Mouse (Mus musculus): ENCODE data around the gene Sh2d5.

Gene Sh2d5

DNA sequence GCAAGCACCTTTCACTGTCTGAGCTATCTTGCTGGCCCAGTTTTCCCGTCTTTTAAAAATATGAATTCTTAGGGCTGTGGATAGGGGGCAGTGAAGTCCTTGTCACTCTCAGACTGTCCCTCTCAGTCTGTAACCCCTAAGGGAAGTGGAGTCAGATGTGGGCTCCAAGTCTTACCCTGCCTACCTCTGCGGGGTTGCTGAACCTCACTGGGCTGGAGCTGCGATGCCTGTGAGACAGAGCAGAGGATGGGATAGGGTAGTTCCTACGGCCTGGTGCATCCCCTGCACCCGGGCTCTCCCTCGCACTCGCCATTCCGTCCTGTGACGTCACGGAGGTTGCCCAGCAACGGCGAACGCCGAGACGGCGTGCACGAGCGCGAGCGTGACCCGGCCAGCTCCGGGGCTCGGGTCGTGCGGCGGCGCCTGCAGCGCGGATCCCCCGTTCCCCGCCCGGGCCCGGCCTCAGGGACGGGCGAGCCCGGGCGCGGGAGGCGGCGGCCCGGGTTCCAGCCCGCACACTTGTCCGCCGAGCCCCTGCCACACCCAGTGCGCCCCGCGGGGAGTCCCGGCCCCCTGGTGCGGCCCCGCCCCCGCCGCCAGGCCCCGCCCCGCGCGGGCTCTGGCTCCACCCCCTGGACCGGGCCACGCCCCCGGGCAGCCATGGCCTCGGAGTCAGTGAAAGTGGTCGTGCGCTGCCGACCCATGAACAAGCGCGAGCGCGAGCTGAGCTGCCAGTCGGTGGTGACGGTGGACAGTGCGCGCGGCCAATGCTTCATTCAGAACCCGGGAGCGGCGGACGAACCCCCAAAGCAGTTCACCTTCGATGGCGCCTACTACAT lies 11.9 kb downstream of the Sh2d5 start:
- DNase-seq: peak; percentile 94 to 97

DNA sequence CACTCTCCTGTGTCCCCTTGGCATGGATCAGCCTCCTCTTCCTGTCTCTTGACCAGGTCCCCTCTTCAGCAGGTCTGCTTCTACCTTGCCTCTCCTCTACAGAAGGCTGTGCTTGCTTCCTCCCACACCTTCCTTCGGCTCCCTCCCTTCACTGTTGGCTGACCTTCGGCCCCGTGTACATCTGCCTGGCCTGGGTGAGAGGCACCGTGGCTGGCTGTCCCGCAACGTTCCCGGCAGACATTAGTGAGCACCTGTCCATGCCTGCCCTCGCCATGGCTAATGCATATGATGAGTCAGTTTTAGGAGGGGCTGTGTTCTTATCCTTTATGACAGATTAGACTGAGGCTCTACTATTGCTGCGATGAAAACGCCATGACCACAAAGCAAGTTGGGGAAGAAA lies 17.7 kb downstream of the Sh2d5 start:
- DNase-seq: no peak

DNA sequence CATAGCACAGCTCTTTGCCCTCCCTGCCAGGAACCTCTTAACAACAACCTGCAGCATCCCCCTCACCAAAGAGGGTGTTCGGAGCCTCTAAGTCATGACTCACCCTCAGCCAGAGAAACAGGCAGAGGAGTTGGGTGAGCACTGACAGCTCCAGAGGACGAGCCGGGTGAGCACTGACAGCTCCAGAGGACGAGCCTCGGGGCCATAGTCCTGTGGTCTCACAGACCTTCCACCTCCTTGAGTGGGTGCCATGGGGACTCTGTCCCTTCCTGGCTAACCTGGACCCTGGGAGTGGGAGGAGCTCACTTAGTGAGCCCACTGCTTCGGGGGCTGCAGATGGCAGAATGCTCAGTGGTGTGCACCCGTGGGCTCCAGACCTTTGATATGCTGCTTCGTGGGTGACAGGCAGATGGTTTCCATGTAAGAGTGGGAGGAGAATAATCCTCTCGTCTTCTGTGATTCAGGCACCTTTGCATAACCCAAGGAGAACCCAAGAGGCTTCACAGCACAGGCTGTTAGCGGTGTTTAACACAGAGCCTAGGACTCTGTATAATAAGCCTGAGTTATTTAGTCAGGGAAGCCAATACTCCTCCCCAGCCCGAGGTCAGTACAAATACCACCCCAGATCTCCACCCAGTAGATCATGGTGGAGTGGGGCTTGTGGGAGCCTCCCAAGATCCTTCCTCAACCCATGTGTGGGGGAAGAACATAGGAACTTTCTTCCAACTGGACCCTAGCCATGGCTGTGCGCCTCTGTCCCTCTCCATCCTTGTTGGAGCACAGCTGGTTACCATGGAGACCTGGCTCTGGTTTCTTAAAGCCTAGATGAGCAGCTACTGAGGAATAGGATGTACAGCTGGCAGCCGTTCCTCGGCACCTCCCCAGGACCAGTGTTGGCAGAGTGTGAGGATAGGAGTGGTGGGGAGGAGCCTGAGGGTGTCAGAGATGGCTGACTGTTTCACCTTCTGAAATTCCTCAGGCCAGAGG lies 22.1 kb downstream of the Sh2d5 start:
- DNase-seq: no peak

DNA sequence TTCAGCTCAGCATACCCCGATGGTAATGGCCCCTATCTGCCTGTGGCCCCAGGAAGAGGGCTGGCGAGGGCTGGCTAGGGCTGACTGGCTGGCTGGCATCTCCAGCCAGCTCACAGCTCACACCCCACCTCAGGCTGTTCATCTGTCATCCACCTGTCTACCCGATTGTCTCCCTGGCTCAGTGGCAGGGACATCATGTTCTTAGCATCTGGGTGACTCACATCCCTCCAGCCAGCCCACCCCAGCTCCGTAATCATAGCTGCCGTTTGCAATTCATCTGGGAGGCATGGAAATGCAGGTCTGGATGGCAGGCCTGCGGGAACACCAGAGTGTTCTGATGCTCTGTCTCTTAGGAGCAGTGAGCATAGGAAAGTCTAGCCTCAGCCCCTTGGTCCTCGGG lies 28.1 kb downstream of the Sh2d5 start:
- DNase-seq: no peak

DNA sequence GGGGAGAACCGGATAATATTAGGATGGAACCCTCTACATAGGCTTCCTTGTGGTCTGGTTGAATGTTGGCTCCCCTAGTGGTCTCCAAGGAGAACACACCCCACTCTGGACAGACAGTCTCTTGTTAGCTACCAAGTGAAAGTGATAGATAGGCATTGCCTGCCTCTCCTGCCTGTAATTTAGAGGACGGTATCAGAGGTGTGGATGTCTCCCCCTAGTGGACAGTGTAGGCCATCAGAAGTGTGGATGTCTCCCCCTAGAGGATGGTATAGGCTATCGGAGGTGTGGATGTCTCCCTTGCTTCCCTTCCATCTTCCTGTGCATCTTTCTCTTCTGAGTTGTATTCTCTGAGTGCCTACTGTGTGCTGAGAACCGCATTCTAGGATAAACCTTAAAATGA lies 32.6 kb downstream of the Sh2d5 start:
- peak; percentile 79 to 84 for DNase-seq

DNA sequence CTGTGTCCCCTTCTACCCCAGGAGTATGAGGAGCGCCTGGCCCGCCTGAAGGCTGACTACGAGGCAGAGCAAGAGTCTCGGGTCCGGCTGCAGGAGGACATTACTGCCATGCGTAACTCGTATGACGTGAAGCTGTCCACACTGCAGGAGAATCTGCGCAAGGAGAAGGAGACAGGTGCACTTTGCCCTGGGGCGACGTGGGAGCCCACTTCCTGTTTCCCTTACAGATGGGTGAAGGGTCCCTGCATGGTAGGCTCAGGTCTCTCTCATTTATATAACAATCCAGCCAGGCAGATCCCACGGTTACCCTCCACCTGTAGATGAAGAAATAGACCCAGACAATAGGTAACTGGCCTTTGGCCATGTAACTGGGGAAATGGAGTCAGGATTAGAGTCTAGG lies 36.2 kb downstream of the Sh2d5 start:
- no peak for DNase-seq

DNA sequence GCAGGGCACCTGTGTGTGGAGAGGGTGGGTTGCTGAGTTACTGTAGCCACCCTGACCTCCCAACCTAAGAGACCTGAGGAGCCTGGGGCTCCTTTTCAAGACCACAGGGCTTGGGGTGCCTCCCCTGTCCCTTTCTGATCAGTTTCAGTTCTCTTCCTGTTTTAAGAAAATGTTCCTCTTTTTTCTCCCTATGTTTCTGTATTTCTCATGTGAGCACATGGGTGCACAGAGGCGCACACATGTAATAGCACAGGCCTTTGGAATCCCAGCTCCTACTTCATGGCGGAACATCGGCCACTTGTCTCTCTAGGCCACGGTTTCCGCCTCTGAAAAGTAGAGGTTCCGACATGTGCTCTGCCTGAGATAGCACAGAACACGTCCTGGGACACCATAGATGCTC lies 38.5 kb downstream of the Sh2d5 start:
- DNase-seq: no peak

DNA sequence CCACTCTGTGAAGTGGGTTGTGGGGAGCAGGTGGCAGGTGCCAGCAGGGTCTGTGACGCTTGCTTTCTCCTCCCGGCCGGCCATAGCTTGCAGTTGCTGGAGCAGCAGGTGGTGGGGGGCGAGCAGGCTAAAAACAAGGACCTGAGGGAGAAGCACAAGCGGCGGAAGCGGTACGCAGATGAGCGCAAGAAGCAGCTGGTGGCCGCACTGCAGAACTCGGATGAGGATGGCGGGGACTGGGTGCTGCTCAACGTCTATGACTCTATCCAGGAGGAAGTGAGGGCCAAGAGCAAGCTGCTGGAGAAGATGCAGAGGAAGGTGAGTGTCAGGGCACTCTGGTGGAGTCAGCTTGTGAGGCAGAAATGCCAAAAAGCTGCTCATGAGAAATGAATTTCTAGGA lies 41.8 kb downstream of the Sh2d5 start:
- no peak for DNase-seq

DNA sequence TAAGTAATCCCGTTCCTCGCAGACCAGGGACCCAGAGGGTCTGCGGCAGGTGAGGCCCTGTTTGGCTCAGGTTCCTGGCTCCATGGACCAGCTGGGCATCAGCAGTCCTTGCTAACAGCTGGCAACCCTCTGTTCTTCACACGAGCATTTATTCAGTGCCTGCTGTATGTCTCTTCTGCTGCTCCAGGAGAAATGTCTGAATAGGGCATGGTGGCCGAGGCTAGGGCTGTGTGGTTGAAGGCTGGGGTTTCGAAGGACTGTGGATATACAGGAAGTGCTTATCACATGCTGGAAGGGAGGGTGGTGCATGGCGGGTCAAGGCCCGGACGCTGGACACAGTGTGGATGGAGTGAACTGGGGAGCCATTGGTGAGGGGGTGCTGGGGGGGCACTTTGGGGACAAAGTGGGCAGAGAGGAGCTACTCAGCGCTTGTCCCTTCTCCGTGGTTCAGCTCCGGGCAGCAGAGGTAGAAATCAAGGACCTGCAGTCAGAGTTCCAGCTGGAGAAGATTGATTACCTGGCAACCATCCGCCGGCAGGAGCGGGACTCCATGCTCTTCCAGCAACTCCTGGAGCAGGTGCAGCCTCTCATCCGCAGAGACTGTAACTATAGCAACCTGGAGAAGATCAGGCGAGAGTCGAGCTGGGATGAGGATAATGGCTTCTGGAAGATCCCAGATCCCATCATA lies 43.2 kb downstream of the Sh2d5 start:
- no peak for DNase-seq

DNA sequence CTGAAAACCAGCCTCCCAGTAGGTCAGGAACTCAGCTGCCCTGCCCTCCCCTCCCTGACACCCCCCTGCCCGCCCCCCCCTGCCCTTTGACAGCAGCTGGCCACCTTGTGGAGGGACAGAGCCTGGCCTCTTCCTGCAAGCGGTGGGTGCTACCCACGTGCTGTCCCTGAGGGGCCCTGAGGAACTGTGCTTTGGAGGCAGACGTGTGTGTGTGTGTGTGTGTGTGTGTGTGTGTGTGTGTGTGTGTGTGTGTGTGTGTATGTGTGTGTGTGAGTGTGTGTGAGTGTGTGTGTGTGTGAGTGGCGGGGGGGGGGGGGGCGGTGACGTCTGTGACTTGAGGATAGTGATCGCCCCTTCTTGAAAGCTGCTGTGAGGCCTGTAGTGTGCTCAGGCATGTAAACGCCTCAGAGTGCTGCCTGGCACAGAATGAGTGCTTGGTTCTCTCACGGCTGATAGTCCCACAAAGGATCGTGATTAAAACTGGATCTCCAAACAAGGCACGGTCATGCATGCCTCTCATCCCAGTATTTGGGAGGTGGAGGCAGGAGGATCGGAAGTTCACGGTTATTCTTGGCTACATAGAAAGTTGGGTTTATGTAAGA lies 43.8 kb downstream of the Sh2d5 start:
- DNase-seq: no peak

DNA sequence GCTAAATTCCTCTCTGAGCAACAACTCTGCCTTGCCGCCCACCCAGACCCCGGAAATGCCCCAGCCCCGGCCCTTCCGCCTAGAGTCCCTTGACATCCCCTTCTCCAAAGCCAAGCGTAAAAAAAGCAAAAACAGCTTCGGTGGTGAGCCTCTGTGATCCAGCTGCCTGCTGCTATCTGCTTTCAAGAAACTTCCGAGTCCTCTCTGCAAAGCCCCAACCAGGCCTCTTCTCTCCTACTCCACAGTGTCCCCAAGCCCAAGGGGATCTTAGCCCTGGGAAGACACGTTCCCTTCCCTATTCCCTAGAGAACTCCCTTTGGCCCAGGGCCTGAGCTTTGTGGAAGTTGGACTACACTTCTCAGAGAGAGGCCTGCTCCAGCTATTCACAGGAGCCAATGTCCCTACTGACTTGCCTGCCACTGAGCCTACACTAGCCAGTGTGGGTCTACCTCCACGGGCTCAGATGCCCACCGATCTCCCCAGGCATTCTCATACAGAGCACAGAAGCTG lies 51.1 kb downstream of the Sh2d5 start:
- DNase-seq: no peak

DNA sequence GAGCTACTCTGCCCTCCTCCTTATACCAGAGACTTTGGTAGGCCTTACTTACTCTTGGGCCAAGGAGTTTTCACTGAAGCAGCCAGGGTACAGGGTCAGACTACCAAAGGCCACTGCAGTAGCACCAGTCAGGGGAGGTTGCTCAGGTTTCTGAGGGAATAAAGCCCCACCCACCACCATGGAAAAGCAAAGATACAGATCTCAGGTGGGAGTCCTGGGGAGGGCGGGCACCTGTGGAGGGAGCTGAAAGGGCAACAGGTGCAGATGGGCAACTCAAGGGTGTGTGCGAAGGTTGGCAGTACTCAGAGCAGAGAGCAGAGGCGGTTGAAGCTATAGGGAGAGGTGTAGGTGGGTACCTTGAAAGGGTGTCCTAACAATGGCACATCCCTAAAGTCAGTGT lies 52.8 kb downstream of the Sh2d5 start:
- DNase-seq: no peak

DNA sequence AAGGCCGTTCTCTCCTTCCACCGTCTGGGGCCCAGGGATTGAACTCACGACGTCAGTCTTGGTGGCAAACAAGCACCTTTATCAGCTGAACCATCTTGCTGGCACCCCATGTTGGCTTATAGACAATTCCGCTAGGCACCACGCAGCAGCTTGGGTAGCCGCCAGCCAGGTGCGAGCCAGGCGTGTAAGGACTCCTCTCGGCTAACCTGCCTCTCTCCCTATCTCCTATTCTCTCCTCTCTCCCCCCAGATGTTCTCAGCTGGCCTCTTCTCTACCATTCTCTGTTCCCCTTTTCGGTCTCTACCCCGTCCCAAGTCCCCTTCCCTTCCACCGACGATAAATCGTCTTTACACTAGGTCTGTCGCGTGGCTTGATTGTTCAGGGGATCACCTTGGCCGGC lies 53.5 kb downstream of the Sh2d5 start:
- peak; percentile 24 to 34 for DNase-seq

DNA sequence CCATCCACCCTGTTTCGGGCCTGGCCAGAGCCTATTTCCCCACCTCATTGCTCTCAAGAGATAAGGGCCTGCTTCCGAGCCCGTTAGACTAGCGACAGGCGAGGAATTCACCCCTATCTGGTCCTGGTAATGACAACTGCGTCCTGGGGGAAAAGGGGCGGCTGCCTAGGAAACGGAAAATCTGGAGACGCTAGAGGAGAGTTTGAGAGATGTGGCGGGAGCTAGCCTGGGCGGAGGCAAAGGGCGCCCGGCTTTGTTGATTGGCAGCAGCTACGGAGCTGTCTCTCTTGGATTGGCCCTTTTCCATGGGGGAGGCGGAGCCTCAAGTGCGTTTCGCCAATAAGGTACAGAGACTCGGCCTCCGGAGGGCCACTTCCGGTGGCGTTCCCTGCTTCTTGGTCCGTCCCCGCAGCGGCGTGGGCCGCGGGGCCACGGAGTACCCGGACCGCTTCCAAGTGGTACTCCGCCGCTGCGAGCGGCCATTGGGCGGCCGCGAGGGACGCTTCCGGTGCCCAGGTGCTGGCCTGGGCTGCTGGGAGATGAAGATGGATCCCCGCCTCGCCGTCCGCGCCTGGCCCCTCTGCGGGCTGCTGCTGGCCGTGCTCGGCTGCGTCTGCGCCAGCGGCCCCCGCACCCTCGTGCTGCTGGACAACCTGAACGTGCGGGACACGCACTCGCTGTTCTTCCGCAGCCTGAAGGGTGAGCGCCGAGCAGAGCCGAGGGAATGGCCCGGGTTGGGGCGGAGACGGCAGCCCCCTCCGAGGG lies 54.3 kb downstream of the Sh2d5 start, which contains the start of gene Ddost:
Ddost (plus strand) TSS at position 391 of the 765 bp plus-strand sequence.
- peak; percentile 96 to 97 for DNase-seq

DNA sequence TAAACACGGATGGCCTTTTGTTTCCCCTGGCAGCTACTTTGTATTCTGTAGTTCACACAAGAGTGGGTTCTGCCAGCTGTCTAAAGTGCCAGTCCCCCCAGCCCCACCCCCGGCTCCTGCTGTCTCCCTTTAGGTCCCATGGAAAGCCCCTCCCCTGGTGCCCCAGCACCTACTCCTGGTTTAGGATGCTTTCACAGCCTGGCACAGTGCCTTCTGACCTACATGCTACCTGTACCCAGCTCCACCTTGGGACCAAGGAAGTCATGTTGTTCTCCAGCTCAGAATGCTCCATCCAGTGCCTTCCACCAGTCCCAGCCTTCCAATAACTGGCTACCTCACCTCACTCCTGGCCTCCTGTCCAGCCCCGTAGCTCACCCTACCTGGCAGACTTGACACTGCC lies 56.8 kb downstream of the Sh2d5 start:
- DNase-seq: no peak

DNA sequence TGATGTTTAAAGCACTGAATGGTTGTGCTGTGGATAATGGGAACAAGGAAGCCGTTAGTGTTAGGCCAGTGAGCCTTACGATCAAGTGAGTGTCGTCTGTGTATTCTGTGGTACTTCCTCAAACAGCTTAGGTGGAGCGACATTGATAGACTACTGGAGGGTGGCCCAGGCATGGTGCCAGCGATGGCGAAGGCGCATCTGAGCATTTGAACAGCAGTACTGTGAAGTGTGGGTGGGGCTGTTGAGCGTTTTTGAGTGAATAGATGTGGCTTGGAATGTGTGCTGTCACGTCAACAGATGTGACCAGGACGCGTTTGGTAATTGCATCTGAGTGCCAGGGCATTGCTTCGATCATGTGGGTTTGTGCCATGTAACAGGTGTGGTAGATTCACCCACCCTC lies 57.5 kb downstream of the Sh2d5 start:
- no peak for DNase-seq

DNA sequence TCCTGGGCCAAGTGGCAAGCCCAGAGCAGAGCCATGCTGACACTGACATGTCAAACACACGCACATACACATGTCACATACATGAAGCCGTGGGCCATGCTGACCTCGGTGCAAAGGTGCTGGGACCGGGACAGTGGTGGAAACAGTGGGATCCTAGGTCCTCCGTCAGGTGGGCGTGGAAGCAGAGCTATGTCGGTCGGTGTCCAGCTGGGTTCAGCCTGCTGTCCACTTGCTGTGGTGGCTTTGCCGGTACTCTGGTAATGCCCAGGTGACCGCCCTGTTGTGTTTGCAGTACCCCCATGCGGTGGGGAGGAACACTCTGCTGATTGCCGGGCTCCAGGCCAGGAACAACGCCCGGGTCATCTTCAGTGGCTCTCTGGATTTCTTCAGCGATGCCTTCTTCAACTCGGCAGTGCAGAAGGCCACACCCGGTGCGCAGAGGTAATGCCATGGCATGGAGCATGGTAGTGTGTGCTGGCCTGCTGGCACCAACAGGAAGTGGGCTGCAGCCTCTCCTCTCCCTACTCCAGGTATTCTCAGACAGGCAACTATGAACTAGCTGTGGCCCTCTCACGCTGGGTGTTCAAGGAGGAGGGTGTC lies 60.2 kb downstream of the Sh2d5 start:
- DNase-seq: no peak

All from B cell, adult 2 months (primary cell).